Mouse (Mus musculus) heart, postnatal 36 days (tissue): ENCODE measurements around the gene C2cd4a. TPM values are rescaled to one million over a fixed set of nuclear protein-coding genes. Genes with fewer than 3 reads are reported as not detected.

Experiments used
- DNase-seq, 2 experiments: peaks; one replicate each; pipeline ENCODE4 v3.0.0; 2021 to 2022
- intact Hi-C: fragments of 180-260 bp; cut with DNase I; formaldehyde crosslinking; loops from one replicate; pipeline ENCODE4 v1.15.1; 2025
- total RNA-seq, 2 experiments: library from RNA; stranded (reverse); gene quantifications; 2 replicates each; pipeline ENCODE4 v1.2.3; 2021

The C2cd4a gene
- total RNA-seq, 2 experiments from 2014 or later, result not detected

DNA sequence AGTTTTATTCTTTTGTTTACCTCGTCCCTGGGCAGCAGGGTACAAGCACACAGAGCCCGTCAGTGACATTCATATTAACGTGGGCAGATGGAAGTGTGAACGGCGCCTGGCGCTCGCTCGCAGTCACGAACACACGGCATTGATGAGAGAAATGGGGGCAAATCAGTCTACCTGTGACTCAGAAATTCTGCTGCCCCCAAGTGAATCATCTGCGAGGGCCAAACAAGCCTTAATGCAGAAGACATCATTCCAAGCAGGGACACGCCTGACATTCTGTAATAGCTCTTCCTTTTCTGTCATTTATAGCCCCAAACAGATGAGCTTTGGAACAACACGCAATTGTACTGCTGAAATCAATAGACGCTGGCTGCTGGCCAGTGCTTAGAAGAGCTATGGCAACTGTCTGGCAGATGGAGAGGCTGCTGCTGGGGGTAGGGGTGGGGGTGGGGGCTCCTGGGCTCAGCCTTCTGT is 36.9 kb downstream of the C2cd4a start:
- intact Hi-C loops, result no loop called here

DNA sequence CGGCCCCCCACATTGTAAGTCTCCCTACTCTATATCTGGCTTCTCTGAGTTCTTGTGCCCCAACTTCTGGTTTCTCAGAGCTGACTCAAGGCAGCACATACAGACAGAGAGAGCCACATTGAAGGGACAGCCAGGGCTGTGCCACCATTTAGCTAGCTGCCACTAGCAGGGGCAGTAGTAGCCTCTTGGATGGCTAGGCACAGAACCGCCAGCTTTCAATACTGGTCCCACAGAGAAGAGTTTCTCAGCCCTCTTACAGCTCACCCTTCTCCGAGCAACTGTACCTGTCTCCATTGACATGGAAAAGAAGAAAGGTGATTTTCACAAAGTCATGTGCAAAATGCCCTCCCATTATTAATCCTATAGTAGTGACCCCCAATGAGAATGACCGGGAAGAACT is 37.5 kb downstream of the C2cd4a start:
- intact Hi-C loops, result no loop called here

More for the DNA sequence above, 36.9 kb downstream of the C2cd4a start:
- DNase-seq, result no peak

GRCm38 (mm10) chr9:67794216-67794615 is 37.9 kb downstream of the C2cd4a start:
- no peak for DNase-seq
- intact Hi-C loops, result no loop called here

More for the DNA sequence above, 37.5 kb downstream of the C2cd4a start:
- DNase-seq, result no peak

DNA sequence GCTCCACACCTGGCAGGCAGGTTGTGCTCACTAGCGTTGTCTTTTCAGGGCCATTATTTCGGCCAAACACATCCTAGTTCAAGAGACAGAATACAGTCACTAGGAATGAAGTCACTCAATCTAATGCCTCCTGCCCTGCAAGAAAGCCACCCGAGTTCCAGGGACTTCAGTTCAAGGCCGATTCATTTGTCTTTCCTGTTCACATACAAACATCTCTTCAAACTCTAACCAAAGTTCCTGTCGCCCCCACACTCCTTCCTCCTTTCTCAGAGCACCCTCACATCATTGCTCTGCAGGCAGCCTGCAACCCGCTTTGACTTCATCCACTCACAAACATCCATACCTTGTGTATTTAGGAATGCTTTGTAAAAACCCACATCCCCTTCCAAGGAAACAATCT is 38.6 kb downstream of the C2cd4a start:
- intact Hi-C loops, result no loop called here
- no peak for DNase-seq

DNA sequence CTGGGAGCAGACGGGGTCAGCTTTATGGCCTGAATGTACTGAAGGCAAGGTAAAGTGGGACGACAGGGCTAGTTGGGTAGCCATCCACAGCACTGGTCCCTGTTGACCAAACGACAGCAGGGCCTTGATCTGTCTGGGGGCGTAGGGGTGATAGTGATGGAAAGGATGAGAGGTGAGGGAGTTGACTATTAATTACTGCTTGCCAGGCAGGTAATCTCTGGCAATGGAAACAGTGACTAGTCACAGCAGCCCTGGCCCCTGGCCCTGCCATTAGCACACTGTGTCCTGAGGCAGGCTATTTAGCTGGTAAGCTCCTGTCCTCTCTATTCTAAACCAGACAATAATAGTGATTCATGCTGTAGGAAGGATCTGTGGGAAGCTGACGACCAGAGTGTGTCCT is 39.7 kb downstream of the C2cd4a start:
- intact Hi-C loops, result no loop called here
- DNase-seq, result no peak

GRCm38 (mm10) chr9:67787671-67788070 is 44.5 kb downstream of the C2cd4a start:
- intact Hi-C loops, result no loop called here
- DNase-seq, result no peak

- DNase-seq, result no peak
- intact Hi-C loops, result no loop called here
These were observed 45.8 kb downstream of the C2cd4a start for GRCm38 (mm10) chr9:67786311-67786710.

- no peak for DNase-seq
- intact Hi-C loops, result no loop called here
These were observed 48.2 kb downstream of the C2cd4a start for GRCm38 (mm10) chr9:67783925-67784324.

DNA sequence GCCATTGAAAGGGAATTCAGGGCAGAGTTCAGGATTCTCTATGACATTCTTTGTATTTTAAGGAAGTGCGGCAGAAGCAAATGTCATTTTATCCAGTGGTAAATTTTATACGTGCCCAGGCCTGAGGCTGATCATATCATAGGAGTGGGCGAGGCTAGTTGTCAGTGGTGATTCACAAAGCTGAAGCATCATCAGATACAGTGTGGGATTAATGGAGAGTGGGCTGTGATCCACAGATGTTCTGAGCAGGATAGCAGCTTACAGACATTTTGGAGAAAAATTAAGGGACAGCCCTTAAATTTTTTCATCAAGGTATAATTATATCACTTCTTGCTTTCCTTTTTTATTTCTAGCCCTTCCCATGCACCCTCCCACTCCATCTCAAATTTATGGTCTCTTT is 48.7 kb downstream of the C2cd4a start:
- intact Hi-C loops, result no loop called here
- no peak for DNase-seq

DNA sequence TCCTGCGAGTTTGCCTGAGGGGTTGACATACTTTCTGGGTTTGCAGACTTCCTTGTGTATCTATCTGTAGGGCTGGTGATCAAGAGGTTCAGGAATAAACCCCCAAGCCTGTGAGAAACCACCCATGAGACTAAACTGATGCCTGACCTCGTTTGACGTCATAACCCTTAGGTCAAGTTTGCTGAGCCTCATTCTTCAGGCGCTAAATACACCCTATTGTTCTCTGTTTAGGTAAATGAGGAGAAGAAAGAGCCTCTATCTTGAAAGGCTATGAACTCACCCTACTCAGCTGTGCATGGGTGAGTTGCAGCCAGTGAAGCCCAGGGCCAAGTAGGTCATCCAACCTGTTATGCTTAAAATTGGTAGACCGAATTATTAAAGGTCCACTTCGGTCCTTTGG is 49.3 kb downstream of the C2cd4a start:
- intact Hi-C loops, result no loop called here

More for the DNA sequence above, 49.3 kb downstream of the C2cd4a start:
- DNase-seq, result no peak

Other genes with a start within 250 kb of the C2cd4a start
- 1 to 10 TPM; 1.2 to 1.4 TPM for gene C2cd4b, start 72.9 kb downstream of the C2cd4a start, total RNA-seq
- gene Vps13c, start 8.1 kb upstream of the C2cd4a start, total RNA-seq, result 10 to 100 TPM; 48.0 to 48.6 TPM